Mouse (Mus musculus) ovary, postnatal 14 days (tissue): ENCODE results near the gene Cdh12.
"Not testable (repeated sequence)": the region's sequence is repeated elsewhere in the genome, so short reads cannot be mapped to it uniquely, and the experiment has no call there.

Experiments
- DNase-seq: peaks from one replicate; pipeline ENCODE4 v3.0.0; 2022; ENCODE audit warnings: low spot score

Cdh12 gene

DNA sequence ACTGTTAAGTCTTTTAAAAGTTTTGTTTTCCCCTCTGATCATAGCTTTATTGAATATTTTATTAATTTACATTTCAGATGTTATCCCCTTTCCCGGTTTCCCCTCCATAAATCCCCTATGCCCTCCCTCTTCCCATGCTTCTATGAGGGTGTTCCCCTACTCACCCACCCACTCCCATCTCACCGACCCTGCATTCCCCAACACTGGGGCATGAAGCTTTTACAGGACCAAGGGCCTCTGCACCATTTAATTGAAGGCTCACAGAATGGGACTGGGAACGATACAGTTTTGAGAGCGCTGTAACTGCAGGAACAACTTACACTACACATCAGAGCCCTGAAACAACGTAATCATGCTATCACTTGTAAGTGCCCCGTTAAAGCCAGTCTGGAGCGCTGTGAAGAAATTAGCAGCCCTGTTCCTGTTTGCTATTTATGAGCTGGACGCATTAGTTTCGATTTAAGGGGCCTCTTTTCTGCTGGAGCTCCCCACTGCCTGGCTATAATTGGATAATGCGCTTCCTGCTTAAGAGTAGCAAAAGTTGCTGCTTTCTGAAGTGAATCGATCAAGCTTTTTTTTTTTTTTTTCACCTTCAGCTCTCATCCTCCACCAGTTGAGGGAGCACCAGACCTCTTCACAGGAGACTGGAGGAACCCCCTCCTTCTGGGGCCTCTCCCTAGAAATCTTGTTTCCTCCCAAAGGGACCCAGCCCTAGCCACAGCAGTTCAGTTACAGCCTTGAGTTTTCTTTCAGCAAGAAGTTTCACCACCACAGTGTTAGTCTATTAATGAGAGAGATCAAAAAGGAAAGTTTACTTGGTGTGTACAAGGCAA lies 660.2 kb downstream of the Cdh12 start:
- no peak for DNase-seq

DNA sequence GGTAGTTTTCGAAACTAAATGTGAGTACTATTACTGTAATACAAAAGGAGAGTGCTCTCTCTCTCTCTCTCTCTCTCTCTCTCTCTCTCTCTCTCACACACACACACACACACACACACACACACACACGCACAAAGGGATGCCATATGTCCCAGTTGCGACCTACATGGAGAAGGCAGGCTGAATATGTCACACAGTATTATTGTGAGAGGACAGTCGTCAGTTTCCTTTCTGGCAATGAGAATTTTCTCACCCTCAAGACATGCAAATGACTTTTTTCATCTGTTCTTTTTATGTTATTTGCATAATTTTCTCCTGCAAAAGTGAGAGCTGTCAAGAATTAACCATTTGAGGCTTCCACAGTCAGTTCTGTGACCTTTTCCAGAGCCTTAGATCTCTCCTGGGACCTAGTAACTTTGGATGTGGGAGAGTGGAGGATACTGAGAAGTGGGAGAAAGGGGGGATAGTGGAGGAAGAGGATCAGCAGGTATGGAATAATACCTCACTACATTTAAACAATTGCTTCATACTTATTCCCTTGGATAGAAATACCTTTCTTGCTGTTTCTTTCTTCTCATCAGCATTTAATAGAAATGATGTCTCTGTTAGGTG lies 660.9 kb downstream of the Cdh12 start:
- DNase-seq: no peak

- no peak for DNase-seq
Observed at GRCm38 (mm10) chr15:21110874-21111603, 662.0 kb downstream of the Cdh12 start.

DNA sequence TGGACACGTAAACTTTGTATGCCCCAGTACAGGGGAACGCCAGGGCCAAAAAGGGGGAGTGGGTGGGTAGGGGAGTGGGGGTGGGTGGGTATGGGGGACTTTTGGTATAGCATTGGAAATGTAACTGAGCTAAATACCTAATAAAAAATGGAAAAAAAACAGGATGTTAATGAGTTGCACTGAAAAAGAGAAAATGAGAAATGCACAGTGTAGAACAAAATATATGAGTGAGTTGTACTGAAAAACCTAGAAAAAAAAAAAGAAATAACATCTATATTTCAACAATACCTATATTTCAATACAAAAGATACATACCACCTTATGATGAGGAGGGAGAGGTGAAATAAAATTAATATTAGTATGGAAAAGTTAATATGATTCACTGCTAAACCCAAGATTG lies 665.7 kb downstream of the Cdh12 start:
- not testable (repeated sequence) for DNase-seq

DNA sequence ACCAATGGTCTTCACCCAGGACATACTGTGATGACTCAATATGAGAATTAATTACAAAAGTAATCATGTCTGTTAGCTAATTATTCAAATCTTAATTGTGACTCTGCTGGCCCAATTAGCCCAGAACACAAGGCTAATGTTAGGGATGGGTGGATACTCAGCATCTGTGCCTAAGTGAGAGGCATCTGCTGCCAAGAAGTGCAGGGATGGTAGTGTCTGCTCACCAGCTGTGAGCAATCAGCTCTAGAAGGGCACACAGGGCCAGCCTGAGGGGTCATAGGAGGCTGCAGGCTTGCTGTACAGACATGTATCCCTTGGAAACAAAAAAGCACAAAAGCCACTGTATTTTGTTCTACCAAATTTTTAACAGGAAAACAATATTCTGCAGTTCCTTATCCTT lies 681.6 kb downstream of the Cdh12 start:
- DNase-seq: no peak

DNA sequence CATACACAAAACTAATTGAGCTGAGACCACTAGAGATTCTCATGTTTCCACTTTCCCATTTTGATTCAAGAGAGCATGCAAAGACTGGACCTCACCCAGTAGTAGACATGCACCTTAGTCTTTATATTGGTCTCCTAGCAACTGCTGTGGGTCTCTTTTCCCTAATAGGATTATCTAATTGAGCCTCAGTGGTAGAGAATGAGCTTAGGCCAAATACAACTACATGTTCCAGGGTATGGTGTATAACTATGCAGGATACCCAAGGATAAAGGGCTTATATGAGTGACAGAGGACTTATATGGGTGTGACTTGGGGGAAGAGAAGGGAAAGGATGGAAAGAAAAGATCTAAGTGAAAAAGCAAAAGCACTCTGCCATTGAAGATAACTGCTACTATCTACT lies 683.9 kb downstream of the Cdh12 start:
- DNase-seq: no peak

DNA sequence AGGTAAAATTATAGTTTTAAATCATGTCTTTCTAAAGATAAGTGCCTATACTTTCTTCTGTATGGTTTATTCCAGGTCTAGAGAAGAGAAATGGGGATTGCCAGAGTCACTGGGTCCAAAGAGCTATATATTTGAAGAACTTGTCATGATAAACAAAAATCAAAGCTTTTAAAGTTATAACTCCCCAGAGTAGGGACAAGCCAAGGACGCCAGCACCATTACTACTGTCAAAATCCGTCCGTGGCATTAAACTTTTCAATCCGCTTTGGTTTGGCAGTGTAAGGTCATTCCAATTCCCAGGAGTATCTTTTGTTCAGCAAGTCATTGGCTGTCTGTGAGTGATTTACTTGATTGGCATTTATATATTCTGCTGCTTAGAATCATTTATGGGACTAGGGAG lies 697.8 kb downstream of the Cdh12 start:
- DNase-seq: no peak

GRCm38 (mm10) chr15:21153602-21154001 lies 704.5 kb downstream of the Cdh12 start:
- no peak for DNase-seq

- DNase-seq: no peak
Observed at GRCm38 (mm10) chr15:21179727-21180126, 730.7 kb downstream of the Cdh12 start.

GRCm38 (mm10) chr15:21180191-21180590 lies 731.1 kb downstream of the Cdh12 start:
- DNase-seq: no peak

DNA sequence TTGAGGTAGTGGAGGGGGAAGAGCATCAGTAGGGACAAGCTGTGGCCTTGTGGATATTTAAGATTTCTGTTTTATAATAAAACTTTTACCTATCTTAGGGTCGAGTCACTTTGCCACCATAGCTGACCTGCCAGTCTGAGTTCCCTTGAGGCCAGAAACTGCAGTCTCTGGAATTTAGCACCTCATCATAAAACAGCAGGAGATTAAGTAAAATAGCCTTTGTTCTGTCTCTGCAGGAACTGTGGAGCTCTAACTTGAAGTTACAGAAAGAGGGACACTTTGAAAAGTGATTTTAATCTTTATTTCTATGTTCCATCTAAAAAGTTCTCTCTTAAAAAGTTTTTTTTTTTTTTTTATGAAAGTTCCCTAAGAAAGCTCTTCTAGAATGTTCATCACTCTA lies 736.7 kb downstream of the Cdh12 start:
- no peak for DNase-seq

GRCm38 (mm10) chr15:21210089-21210488 lies 761.0 kb downstream of the Cdh12 start:
- DNase-seq: not testable (repeated sequence)

- DNase-seq: no peak
Observed at GRCm38 (mm10) chr15:21223006-21223405, 773.9 kb downstream of the Cdh12 start.

DNA sequence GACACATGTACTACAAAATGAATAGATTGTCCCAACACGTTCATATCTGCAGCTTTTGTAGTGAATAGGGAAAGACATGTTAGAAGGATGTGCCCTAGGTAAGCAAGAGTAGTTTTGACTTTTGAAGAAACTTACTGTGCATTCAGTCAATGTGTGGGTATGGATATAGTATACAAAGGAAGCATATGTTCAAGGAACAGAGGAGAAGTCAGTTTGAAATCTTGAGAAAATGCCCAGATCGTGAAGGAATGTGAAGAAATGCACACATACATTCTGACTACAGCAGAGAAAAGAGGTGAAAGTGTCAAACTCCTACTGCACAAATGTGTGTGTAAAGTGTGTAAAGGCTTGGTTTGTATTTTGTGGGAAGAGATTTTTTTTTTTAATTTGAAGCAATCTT lies 812.3 kb downstream of the Cdh12 start:
- DNase-seq: no peak

GRCm38 (mm10) chr15:21269856-21270255 lies 820.8 kb downstream of the Cdh12 start:
- DNase-seq: no peak

GRCm38 (mm10) chr15:21297051-21297450 lies 848.0 kb downstream of the Cdh12 start:
- DNase-seq: no peak

- no peak for DNase-seq
Observed at GRCm38 (mm10) chr15:21315457-21315856, 866.4 kb downstream of the Cdh12 start.

GRCm38 (mm10) chr15:21343853-21344252 lies 894.8 kb downstream of the Cdh12 start:
- DNase-seq: no peak

- no peak for DNase-seq
Observed at GRCm38 (mm10) chr15:21344323-21344722, 895.3 kb downstream of the Cdh12 start.

DNA sequence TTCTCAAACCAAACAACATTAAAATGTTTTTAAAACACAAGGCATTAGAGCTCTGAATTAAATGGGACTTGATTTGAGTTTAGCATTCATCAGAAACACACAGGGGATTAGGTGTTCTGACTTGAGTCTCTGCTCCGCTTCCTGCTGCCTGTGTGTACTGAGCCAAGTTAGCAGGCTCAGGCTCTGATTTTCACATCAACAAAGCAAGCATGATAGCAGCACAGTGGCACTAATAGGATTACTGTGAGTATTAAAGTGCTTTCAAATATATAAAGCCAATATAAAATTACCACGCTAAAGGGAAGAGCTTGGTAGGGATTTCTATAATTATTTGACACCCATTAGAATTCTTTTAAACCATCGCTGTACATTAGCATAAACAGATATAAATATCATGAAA lies 895.7 kb downstream of the Cdh12 start:
- DNase-seq: no peak

- DNase-seq: no peak
Observed at GRCm38 (mm10) chr15:21355356-21356101, 906.5 kb downstream of the Cdh12 start.

GRCm38 (mm10) chr15:21366366-21366765 lies 917.3 kb downstream of the Cdh12 start:
- DNase-seq: no peak
